Comparison of ENCODE assay signal across 8 mouse cellular contexts in genomic region chr14:25396990-25397531, GRCm38 (mm10).
A peak's percentile ranks its signal among the peaks of the same experiment; 100 is the strongest.
DNase-seq lines count a peak whose midpoint lies in the region; ATAC-seq lines count a peak whose summit lies in the region.

No protein-coding gene starts in this region.

- DNase-seq in kidney, postnatal 25 days, result peak; percentile 69 to 73
- peak; percentile 79 for DNase-seq in mesoderm, embryonic 11.5 days (ENCODE audit: low read depth, low spot score)
- no peak for DNase-seq in frontal cortex, postnatal 10 days (ENCODE audit: low spot score in 2 of 2)
- no peak for DNase-seq in left cerebral cortex, postnatal 36 days (ENCODE audit: low spot score in 2 of 2)

- peak overlapping the region; percentile 65 for H3K4me3 ChIP-seq in megakaryocyte, embryonic 14.5 days (replicated peaks)
- no peak overlapping the region for H3K4me3 ChIP-seq in heart, embryonic 16.5 days (ENCODE audit: low read length)

- peaks cover 75% of the 10 kb centered on the region for H3K4me1 ChIP-seq in megakaryocyte, embryonic 14.5 days
- H3K4me1 ChIP-seq in heart, embryonic 16.5 days (ENCODE audit: control insufficient read depth, insufficient read depth, low read length), result peaks cover 31% of the 10 kb centered on the region

- ATAC-seq in megakaryocyte, adult 5-6 weeks (ENCODE audit: poor library complexity, severe bottlenecking), result no peak
- peak; percentile 79 for ATAC-seq in erythroid progenitor cell, adult 5-6 weeks (replicated peaks; ENCODE audit: low FRiP score, poor library complexity, severe bottlenecking)
- ATAC-seq in heart, embryonic 16.5 days (replicated peaks; ENCODE audit: extremely low read depth, insufficient read depth, low FRiP score), result peak; percentile 75

- no peaks in the 10 kb centered on the region for H3K36me3 ChIP-seq in megakaryocyte, embryonic 14.5 days (replicated peaks; ENCODE audit: low read length)
- no peaks in the 10 kb centered on the region for H3K36me3 ChIP-seq in heart, embryonic 16.5 days (ENCODE audit: control insufficient read depth, insufficient read depth)

- intact Hi-C loops in left cerebral cortex, postnatal 36 days (cut with DNase I), result no loop called here

- peaks cover 8% of the 10 kb centered on the region for H3K27me3 ChIP-seq in megakaryocyte, embryonic 14.5 days (replicated peaks)
- no peaks in the 10 kb centered on the region for H3K27me3 ChIP-seq in heart, embryonic 16.5 days (ENCODE audit: control insufficient read depth, insufficient read depth, low read length)

- peak overlapping the region; percentile 28 for H3K27ac ChIP-seq in heart, embryonic 16.5 days (ENCODE audit: low read length)

- peak overlapping the region; percentile 43 for H3K4me2 ChIP-seq in heart, embryonic 16.5 days (ENCODE audit: low read depth, low read length)

- 5% methylated on average over 9 of the region's 9 CpGs for WGBS in heart, embryonic 16.5 days

- no peak overlapping the region for H3K9ac ChIP-seq in heart, embryonic 16.5 days (ENCODE audit: low read length)

- no peaks in the 10 kb centered on the region for H3K9me3 ChIP-seq in megakaryocyte, embryonic 14.5 days
- no peaks in the 10 kb centered on the region for H3K9me3 ChIP-seq in heart, embryonic 16.5 days (replicated peaks; ENCODE audit: control insufficient read depth, low read length)

Comparison
In these comparisons a context has a peak if more than half of its experiments do, and no peak if none do; other contexts are left out.
1. DNase-seq: peak in kidney, postnatal 25 days (2 of 2) and mesoderm, embryonic 11.5 days (single experiment); none in frontal cortex, postnatal 10 days (0 of 2) and left cerebral cortex, postnatal 36 days (0 of 2).